Mouse (Mus musculus) midbrain, postnatal 0 days (tissue): ENCODE measurements around the gene Igf2bp3. TPM values are rescaled to one million over a fixed set of nuclear protein-coding genes. Genes with fewer than 3 reads are reported as not detected.
A peak's percentile ranks its signal among the peaks of the same experiment; 100 is the strongest.

Experiments used
- ATAC-seq: fragments of 200-750 bp; cut with Nextera tagmentation; 2 replicates; pipeline ENCODE4 v1.8.0; 2017; ENCODE audit warnings: moderate number of reproducible peaks, mild to moderate bottlenecking, moderate TSS enrichment, moderate library complexity; ENCODE audit not compliant: low FRiP score
- DNase-seq: peaks from one replicate; pipeline ENCODE4 v3.0.0-alpha.2; 2015; ENCODE audit warnings: low spot score
- H3K27ac ChIP-seq: fragments of 300-500 bp; sonication (generic); 2 replicates; pipeline ENCODE4 v1.5.1; 2014; ENCODE audit warnings: low read depth, mild to moderate bottlenecking, low read length, mixed read lengths
- H3K27me3 ChIP-seq: fragments of 300-500 bp; sonication (generic); 2 replicates; pipeline ENCODE4 v1.6.1; 2014; ENCODE audit warnings: low read length, control low read depth, mixed read lengths; ENCODE audit not compliant: insufficient read depth
- H3K36me3 ChIP-seq: fragments of 300-500 bp; sonication (generic); 2 replicates; pipeline ENCODE4 v1.6.1; 2014; ENCODE audit warnings: low read length, control low read depth, mixed read lengths; ENCODE audit not compliant: insufficient read depth
- H3K4me1 ChIP-seq: fragments of 300-500 bp; sonication (generic); 2 replicates; pipeline ENCODE4 v1.6.1; 2014; ENCODE audit warnings: mild to moderate bottlenecking, control low read depth, antibody characterized with exemption, low read length, mixed read lengths; ENCODE audit not compliant: insufficient read depth
- H3K4me2 ChIP-seq: fragments of 300-500 bp; sonication (generic); 2 replicates; pipeline ENCODE4 v1.6.1; 2014; ENCODE audit warnings: low read depth, mild to moderate bottlenecking, low read length, mixed read lengths; ENCODE audit not compliant: poor library complexity, severe bottlenecking
- H3K4me3 ChIP-seq: fragments of 300-500 bp; sonication (generic); 2 replicates; pipeline ENCODE4 v1.5.1; 2014; ENCODE audit warnings: low read depth, mild to moderate bottlenecking, low read length, moderate library complexity
- H3K9ac ChIP-seq: fragments of 300-500 bp; sonication (generic); replicated peaks from 2 replicates; pipeline ENCODE4 v1.6.1; 2014; ENCODE audit warnings: mild to moderate bottlenecking, low read length, moderate library complexity, mixed read lengths; ENCODE audit not compliant: poor library complexity, severe bottlenecking
- H3K9me3 ChIP-seq: fragments of 300-500 bp; sonication (generic); 2 replicates; pipeline ENCODE4 v1.6.1; 2016; ENCODE audit warnings: low read length, control low read depth
- CTCF ChIP-seq: IDR thresholded peaks from 2 replicates; pipeline ENCODE4 v1.5.1; 2016; ENCODE audit warnings: antibody characterized with exemption, mild to moderate bottlenecking
- WGBS: fragments of 180-500 bp; shearing (Covaris S2); extraction: QIAGEN DNeasy Blood & Tissue Kit; methylation state at CpG from one replicate; pipeline ENCODE4 v1.1.7; 2014; 5-methylcytosine and 5-hydroxymethylcytosine counted together
- polyA plus RNA-seq: library from polyadenylated mRNA; unstranded; fragments of >200 nt; fragmentation: Nextera tagmentation; extraction: Ambion mirVana; gene quantifications from 2 replicates; pipeline ENCODE4 v1.2.1, GENCODE M21; 2015
- total RNA-seq: library from RNA; depleted of rRNA; stranded (reverse); fragments of >200 nt; gene quantifications from 2 replicates; pipeline ENCODE4 v1.2.3, GENCODE M21; 2014; rRNA removed

Igf2bp3 gene
- total and polyA plus RNA-seq, 2 experiments from 2014 or later = 5.4 to 10.6 TPM

- no peaks in the 10 kb centered on the region for H3K4me1 ChIP-seq
- H3K36me3 ChIP-seq = no peaks in the 10 kb centered on the region
- H3K4me3 ChIP-seq = no peak overlapping the region
- DNase-seq (no peak), ATAC-seq (no peak)
- no peak for TF ChIP-seq CTCF
- H3K4me2 ChIP-seq = no peak overlapping the region
- no peak overlapping the region for H3K27ac ChIP-seq
- no peak overlapping the region for H3K9ac ChIP-seq
- 85% methylated on average over 8 of the region's 8 CpGs for WGBS
- no peaks in the 10 kb centered on the region for H3K9me3 ChIP-seq
- 0 out of 2 replicates have a peak, but pooled peaks cover 1% of the 10 kb centered on the region for H3K27me3 ChIP-seq
Observed at GRCm38 (mm10) chr6:49046976-49047375, 167.8 kb downstream of the Igf2bp3 start.

GRCm38 (mm10) chr6:49046502-49046901 lies 168.3 kb downstream of the Igf2bp3 start:
- Histone ChIP-seq H3K4me1 (no peaks in the 10 kb centered on the region), H3K9me3 (no peaks in the 10 kb centered on the region), H3K36me3 (no peaks in the 10 kb centered on the region), H3K9ac (no peak overlapping the region), H3K27ac (no peak overlapping the region), H3K27me3 (no peaks in the 10 kb centered on the region), H3K4me2 (no peak overlapping the region), H3K4me3 (no peak overlapping the region)
- no peak for ATAC-seq
- TF ChIP-seq CTCF = no peak
- 55% methylated on average over 6 of the region's 6 CpGs for WGBS
- DNase-seq = no peak

GRCm38 (mm10) chr6:49039470-49040180 lies 175.1 kb downstream of the Igf2bp3 start:
- Histone ChIP-seq H3K27ac (no peak overlapping the region), H3K4me1 (no peaks in the 10 kb centered on the region), H3K9ac (no peak overlapping the region), H3K4me3 (peak overlapping the region; percentile 18; the same call in 1 of the 2 replicates), H3K4me2 (peak overlapping the region; percentile 47), H3K27me3 (peaks cover 6% of the 10 kb centered on the region; the same call in 1 of the 2 replicates), H3K36me3 (no peaks in the 10 kb centered on the region), H3K9me3 (no peaks in the 10 kb centered on the region)
- 8% methylated on average over 18 of the region's 18 CpGs for WGBS
- TF ChIP-seq CTCF = peak; percentile 81
- DNase-seq (peak; percentile 66), ATAC-seq (no peak)

GRCm38 (mm10) chr6:49037268-49037662 lies 177.5 kb downstream of the Igf2bp3 start:
- 69% methylated on average over 12 of the region's 12 CpGs for WGBS
- Histone ChIP-seq H3K4me2 (no peak overlapping the region), H3K4me3 (no peak overlapping the region), H3K27ac (no peak overlapping the region), H3K4me1 (no peaks in the 10 kb centered on the region; the same call in 1 of the 2 replicates), H3K36me3 (no peaks in the 10 kb centered on the region), H3K27me3 (peaks cover 6% of the 10 kb centered on the region; the same call in 1 of the 2 replicates), H3K9ac (no peak overlapping the region), H3K9me3 (no peaks in the 10 kb centered on the region)
- TF ChIP-seq CTCF = no peak
- DNase-seq (no peak), ATAC-seq (no peak)

GRCm38 (mm10) chr6:49036275-49037267 lies 178.2 kb downstream of the Igf2bp3 start, which contains the start of gene Gpnmb:
Gene Gpnmb, plus strand, starts transcription at chr6:49036546.
- DNase-seq = no peak
- no peak for TF ChIP-seq CTCF
- Histone ChIP-seq H3K27ac (no peak within 1 kb of the TSS), H3K36me3 (no peaks in the 10 kb centered on the region), H3K4me3 (no peak within 1 kb of the TSS), H3K9ac (no peak within 1 kb of the TSS), H3K27me3 (peaks cover 6% of the 10 kb centered on the region; the same call in 1 of the 2 replicates), H3K9me3 (no peaks in the 10 kb centered on the region), H3K4me2 (no peak within 1 kb of the TSS), H3K4me1 (no peaks in the 10 kb centered on the region; the same call in 1 of the 2 replicates)
- 46% methylated on average over 28 of the region's 28 CpGs for WGBS
- no peak for ATAC-seq

Other genes with a start within 250 kb of the Igf2bp3 start
- gene Doxl2, start 240.0 kb downstream of the Igf2bp3 start, total RNA-seq = not detected in 2 replicates
- gene Doxl2, start 240.0 kb downstream of the Igf2bp3 start, polyA plus RNA-seq = not detected in 2 replicates
- not detected in 2 replicates for gene Svs1, start 228.1 kb downstream of the Igf2bp3 start, total RNA-seq
- gene Svs1, start 228.1 kb downstream of the Igf2bp3 start, polyA plus RNA-seq = not detected in 2 replicates
- 0.38 and 1.5 TPM in 2 replicates for gene Gpnmb, start 178.4 kb downstream of the Igf2bp3 start, total RNA-seq
- gene Gpnmb, start 178.4 kb downstream of the Igf2bp3 start, polyA plus RNA-seq = 0.40 and 0.77 TPM in 2 replicates
- gene Malsu1, start 141.2 kb downstream of the Igf2bp3 start, total RNA-seq = 32.0 and 47.7 TPM in 2 replicates
- 90.6 and 92.3 TPM in 2 replicates for gene Malsu1, start 141.2 kb downstream of the Igf2bp3 start, polyA plus RNA-seq
- 66.9 and 70.7 TPM in 2 replicates for gene Tra2a, start 49.1 kb upstream of the Igf2bp3 start, total RNA-seq
- 35.3 and 41.8 TPM in 2 replicates for gene Tra2a, start 49.1 kb upstream of the Igf2bp3 start, polyA plus RNA-seq
- gene Ccdc126, start 104.3 kb upstream of the Igf2bp3 start, total RNA-seq = 9.1 and 11.0 TPM in 2 replicates
- gene Ccdc126, start 104.3 kb upstream of the Igf2bp3 start, polyA plus RNA-seq = 6.8 and 7.3 TPM in 2 replicates
- 3.0 and 3.5 TPM in 2 replicates for gene Fam221a, start 152.8 kb upstream of the Igf2bp3 start, total RNA-seq
- gene Fam221a, start 152.8 kb upstream of the Igf2bp3 start, polyA plus RNA-seq = 3.5 and 5.4 TPM in 2 replicates
- not detected in 2 replicates for gene Stk31, start 180.6 kb upstream of the Igf2bp3 start, total RNA-seq
- gene Stk31, start 180.6 kb upstream of the Igf2bp3 start, polyA plus RNA-seq = not detected in 2 replicates